Mouse (Mus musculus) myocyte (in vitro differentiated cells): ENCODE data around the gene Sema4g. TPM values are rescaled to one million over a fixed set of nuclear protein-coding genes. Genes with fewer than 3 reads are reported as not detected.
A peak's percentile ranks its signal among the peaks of the same experiment; 100 is the strongest.

ENCODE experiments used
- H3K27me3 ChIP-seq: one replicate; pipeline ENCODE4 v1.6.1; 2011; ENCODE audit not compliant: control insufficient read depth, insufficient read depth, insufficient read length
- H3K36me3 ChIP-seq: one replicate; pipeline ENCODE4 v1.6.1; 2011; ENCODE audit not compliant: control insufficient read depth, insufficient read depth
- H3K4me2 ChIP-seq: one replicate; pipeline ENCODE4 v1.6.1; 2011; ENCODE audit warnings: low read depth, control low read depth
- H3K4me3 ChIP-seq: one replicate; pipeline ENCODE4 v1.5.1; 2011; ENCODE audit warnings: mild to moderate bottlenecking, control low read depth, moderate library complexity
- H3K79me2 ChIP-seq: one replicate; pipeline ENCODE4 v1.6.1; 2011; ENCODE audit not compliant: control insufficient read depth, insufficient read depth
- H3ac ChIP-seq: one replicate; pipeline ENCODE4 v1.6.1; 2011; ENCODE audit not compliant: control insufficient read depth, insufficient read length
- CEBPB ChIP-seq: IDR thresholded peaks from 2 replicates; pipeline ENCODE4 v1.6.1; 2011; ENCODE audit warnings: mild to moderate bottlenecking, moderate library complexity; ENCODE audit not compliant: poor library complexity, insufficient read depth, severe bottlenecking
- E2F4 ChIP-seq: IDR thresholded peaks from one replicate; pipeline ENCODE4 v1.6.1; 2011; ENCODE audit warnings: mild to moderate bottlenecking, control low read depth, moderate library complexity; ENCODE audit not compliant: insufficient read depth
- MAX ChIP-seq: IDR thresholded peaks from one replicate; pipeline ENCODE4 v1.6.1; 2011; ENCODE audit warnings: low read depth, mild to moderate bottlenecking, control low read depth
- MYOD1 ChIP-seq, 3 experiments: IDR thresholded peaks; one replicate each; pipeline ENCODE4 v1.6.1; 2011; ENCODE audit warnings: control low read depth in 2 of 3, low read depth in 2 of 3, mild to moderate bottlenecking in 2 of 3, moderate library complexity in 1 of 3; ENCODE audit not compliant: insufficient read length in 2 of 3, control insufficient read depth in 1 of 3
- MYOG ChIP-seq, 3 experiments: IDR thresholded peaks; one replicate each; pipeline ENCODE4 v1.6.1; 2011; ENCODE audit warnings: control low read depth in 2 of 3, low read depth in 2 of 3, mild to moderate bottlenecking in 2 of 3; ENCODE audit not compliant: insufficient read length in 2 of 3, control insufficient read depth in 1 of 3, insufficient read depth in 1 of 3
- POLR2A ChIP-seq: IDR thresholded peaks from one replicate; pipeline ENCODE4 v1.6.1; 2011; ENCODE audit warnings: low read depth, mild to moderate bottlenecking, control low read depth, moderate library complexity; ENCODE audit not compliant: insufficient read length
- POLR2AphosphoS2 ChIP-seq: IDR thresholded peaks from one replicate; pipeline ENCODE4 v1.6.1; 2011; ENCODE audit warnings: low read depth, control low read depth; ENCODE audit not compliant: insufficient read length
- REST ChIP-seq: IDR thresholded peaks from one replicate; pipeline ENCODE4 v1.6.1; 2011; ENCODE audit warnings: mild to moderate bottlenecking, control low read depth, moderate library complexity; ENCODE audit not compliant: insufficient read depth, insufficient read length
- SRF ChIP-seq: IDR thresholded peaks from one replicate; pipeline ENCODE4 v1.6.1; 2011; ENCODE audit warnings: low read depth; ENCODE audit not compliant: control insufficient read depth, insufficient read length
- TCF12 ChIP-seq: IDR thresholded peaks from one replicate; pipeline ENCODE4 v1.6.1; 2011; ENCODE audit warnings: mild to moderate bottlenecking, control low read depth; ENCODE audit not compliant: poor library complexity, insufficient read depth, severe bottlenecking
- TCF3 ChIP-seq: IDR thresholded peaks from one replicate; pipeline ENCODE4 v1.6.1; 2011; ENCODE audit warnings: low read depth, control low read depth; ENCODE audit not compliant: insufficient read length
- USF1 ChIP-seq: IDR thresholded peaks from one replicate; pipeline ENCODE4 v1.6.1; 2011; ENCODE audit warnings: low read depth, mild to moderate bottlenecking, control low read depth, moderate library complexity
- polyA plus RNA-seq: library from polyadenylated mRNA; unstranded; fragments of >200 nt; fragmentation: generic; extraction: Trizol; gene quantifications from one replicate; pipeline ENCODE4 v1.2.1, GENCODE M21; 2012; ENCODE audit warnings: missing spikeins

The Sema4g gene
- polyA plus RNA-seq: 0.43 TPM

GRCm38 (mm10) chr19:44988831-44989566 lies at the start of gene Sema4g:
TSS of gene Sema4g (plus strand) at chr19:44989101.
- H3K27me3 ChIP-seq: peaks cover 5% of the 10 kb centered on the region
- no peak within 1 kb of the TSS for H3K4me3 ChIP-seq
- no peak within 1 kb of the TSS for H3ac ChIP-seq
- peak within 1 kb of the TSS; percentile 61 for H3K4me2 ChIP-seq
- H3K79me2 ChIP-seq: no peaks in the 10 kb centered on the region
- H3K36me3 ChIP-seq: no peaks in the 10 kb centered on the region
- TF ChIP-seq USF1 (no peak), MYOD1 (IDR thresholded peaks at IDR 0.05; ENCODE audit: control insufficient read depth in 1 of 3, insufficient read length in 2 of 3, low read depth in 2 of 3) (peak in 1 of 3 experiments; percentile 26), TCF3 (no peak), E2F4 (no peak)

GRCm38 (mm10) chr19:44959633-44960032 lies 29.3 kb upstream of the Sema4g start:
- H3K36me3 ChIP-seq: peaks cover 54% of the 10 kb centered on the region
- TF ChIP-seq REST (no peak), POLR2AphosphoS2 (no peak), TCF12 (no peak), SRF (no peak), MYOG (IDR thresholded peaks at IDR 0.05; ENCODE audit: control insufficient read depth in 1 of 3, insufficient read depth in 1 of 3, insufficient read length in 2 of 3, low read depth in 2 of 3) (no peak), USF1 (no peak), TCF3 (no peak), MAX (no peak), MYOD1 (IDR thresholded peaks at IDR 0.05; ENCODE audit: control insufficient read depth in 1 of 3, insufficient read length in 2 of 3, low read depth in 2 of 3) (no peak), POLR2A (no peak), CEBPB (no peak), E2F4 (no peak)
- no peak overlapping the region for H3K4me3 ChIP-seq
- no peak overlapping the region for H3ac ChIP-seq
- H3K4me2 ChIP-seq: no peak overlapping the region
- no peaks in the 10 kb centered on the region for H3K27me3 ChIP-seq
- H3K79me2 ChIP-seq: no peaks in the 10 kb centered on the region

GRCm38 (mm10) chr19:44965978-44966377 lies 22.9 kb upstream of the Sema4g start:
- Histone ChIP-seq H3K4me3 (no peak overlapping the region), H3K4me2 (no peak overlapping the region), H3K27me3 (no peaks in the 10 kb centered on the region), H3ac (no peak overlapping the region), H3K79me2 (no peaks in the 10 kb centered on the region), H3K36me3 (peaks cover 69% of the 10 kb centered on the region)
- TF ChIP-seq MYOD1 (IDR thresholded peaks at IDR 0.05; ENCODE audit: control insufficient read depth in 1 of 3, insufficient read length in 2 of 3, low read depth in 2 of 3): no peak
- TF ChIP-seq MAX: no peak
- TF ChIP-seq E2F4: no peak
- TF ChIP-seq TCF3: no peak
- no peak for TF ChIP-seq CEBPB
- TF ChIP-seq SRF: no peak
- TF ChIP-seq USF1: no peak
- no peak for TF ChIP-seq MYOG (IDR thresholded peaks at IDR 0.05; ENCODE audit: control insufficient read depth in 1 of 3, insufficient read depth in 1 of 3, insufficient read length in 2 of 3, low read depth in 2 of 3)
- no peak for TF ChIP-seq POLR2A
- TF ChIP-seq REST: no peak
- TF ChIP-seq TCF12: no peak
- no peak for TF ChIP-seq POLR2AphosphoS2

- TF ChIP-seq POLR2AphosphoS2 (no peak), POLR2A (no peak), MAX (no peak), E2F4 (no peak), TCF12 (no peak), MYOD1 (IDR thresholded peaks at IDR 0.05; ENCODE audit: control insufficient read depth in 1 of 3, insufficient read length in 2 of 3, low read depth in 2 of 3) (no peak), SRF (no peak), CEBPB (no peak), REST (no peak)
- H3K4me3 ChIP-seq: no peak overlapping the region
- H3K27me3 ChIP-seq: no peaks in the 10 kb centered on the region
- no peak overlapping the region for H3ac ChIP-seq
- no peaks in the 10 kb centered on the region for H3K79me2 ChIP-seq
- peaks cover 73% of the 10 kb centered on the region for H3K36me3 ChIP-seq
- no peak overlapping the region for H3K4me2 ChIP-seq
Measured at GRCm38 (mm10) chr19:44968329-44968728, 20.6 kb upstream of the Sema4g start.

- H3K36me3 ChIP-seq: peaks cover 80% of the 10 kb centered on the region
Measured at GRCm38 (mm10) chr19:44976636-44977035, 12.3 kb upstream of the Sema4g start.

More at GRCm38 (mm10) chr19:44976636-44977035, 12.3 kb upstream of the Sema4g start:
- H3K79me2 ChIP-seq: no peaks in the 10 kb centered on the region
- no peaks in the 10 kb centered on the region for H3K27me3 ChIP-seq
- no peak overlapping the region for H3K4me2 ChIP-seq
- TF ChIP-seq MYOG (IDR thresholded peaks at IDR 0.05; ENCODE audit: control insufficient read depth in 1 of 3, insufficient read depth in 1 of 3, insufficient read length in 2 of 3, low read depth in 2 of 3): no peak
- H3ac ChIP-seq: no peak overlapping the region
- H3K4me3 ChIP-seq: no peak overlapping the region
